Mouse (Mus musculus) forelimb bud, embryonic 11.5 days (tissue): ENCODE results near the gene Pappa.
A peak's percentile ranks its signal among the peaks of the same experiment; 100 is the strongest.

ENCODE experiments used
- DNase-seq: peaks from one replicate; pipeline ENCODE4 v3.0.0-alpha.2; 2012; ENCODE audit warnings: low read depth, low spot score

Pappa gene

DNA sequence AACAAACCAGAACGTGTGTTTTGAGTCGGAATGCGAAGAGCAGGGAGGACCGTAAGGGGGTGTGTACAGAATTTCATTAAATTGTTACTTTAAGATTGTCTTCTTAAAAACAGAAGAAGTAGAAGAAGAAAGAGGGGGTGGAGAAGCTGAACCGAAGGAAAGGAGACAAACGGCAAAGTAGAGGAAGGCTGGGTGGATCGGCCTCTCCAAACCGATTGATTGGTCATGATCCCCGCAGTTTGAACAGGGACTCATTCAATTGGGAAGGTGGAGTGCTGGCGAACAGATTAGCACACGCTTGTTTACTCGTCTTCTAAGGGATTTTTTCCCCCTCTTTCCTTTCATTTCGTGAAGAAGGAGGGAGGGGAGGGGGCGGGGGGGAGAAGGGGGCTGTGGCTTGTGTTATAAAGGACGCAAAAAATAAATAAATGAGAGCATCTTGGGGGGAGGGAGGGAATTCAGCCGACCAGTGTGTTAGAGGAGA is at the start of gene Pappa:
Pappa (plus strand) TSS at position 434 of the 484 bp plus-strand sequence.
- no peak for DNase-seq

DNA sequence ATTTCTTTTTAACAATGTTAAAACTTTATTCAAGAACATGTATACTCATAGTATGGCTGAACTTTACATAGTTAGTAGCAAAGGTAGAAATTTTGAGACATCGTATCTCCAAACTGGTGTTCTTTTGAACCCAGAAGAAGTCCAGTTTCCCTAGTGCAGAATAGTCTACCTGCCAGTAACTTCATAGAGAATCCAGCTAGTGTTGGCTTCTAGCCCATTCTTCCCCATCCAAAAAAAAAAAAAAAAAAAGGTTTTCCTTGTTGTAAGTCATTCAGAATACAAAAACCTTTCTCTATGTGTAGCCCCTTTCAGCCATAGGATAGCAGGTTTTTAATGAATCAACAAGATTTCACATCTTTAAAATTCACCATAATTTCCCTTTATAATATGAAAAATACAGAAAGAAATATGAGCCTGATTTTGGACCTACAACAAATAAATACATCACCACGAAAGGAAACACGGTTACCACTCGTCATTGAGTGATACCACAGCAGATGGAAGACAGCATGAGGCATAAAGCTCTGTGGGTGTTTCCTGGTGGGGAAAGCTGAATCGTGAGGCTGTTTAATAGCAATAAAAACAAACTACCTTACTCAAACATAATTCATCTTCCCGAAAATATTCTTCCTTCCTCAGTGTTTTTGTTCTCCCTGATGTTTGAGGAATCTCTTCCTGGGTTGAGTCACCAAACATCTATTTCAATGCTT is 45.9 kb upstream of the Pappa start:
- DNase-seq = no peak

DNA sequence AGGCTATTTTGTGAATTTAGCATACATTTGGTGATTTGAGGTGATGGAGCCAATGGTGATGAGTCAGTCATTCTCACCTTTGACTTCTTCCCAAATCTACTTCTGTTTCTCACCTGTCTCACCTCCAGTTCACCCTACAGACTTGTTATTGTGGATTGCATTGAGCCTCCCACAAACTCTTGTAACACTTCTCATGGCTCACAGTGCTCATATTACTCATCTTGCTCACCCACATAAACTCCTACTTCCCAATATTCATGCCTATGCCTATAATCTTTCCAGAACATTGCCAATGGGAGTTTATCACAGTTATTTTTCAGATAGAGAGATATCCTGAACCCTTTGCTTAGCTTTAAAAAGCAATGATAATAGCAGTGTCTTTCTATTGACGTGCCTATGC is 37.1 kb upstream of the Pappa start:
- no peak for DNase-seq

DNA sequence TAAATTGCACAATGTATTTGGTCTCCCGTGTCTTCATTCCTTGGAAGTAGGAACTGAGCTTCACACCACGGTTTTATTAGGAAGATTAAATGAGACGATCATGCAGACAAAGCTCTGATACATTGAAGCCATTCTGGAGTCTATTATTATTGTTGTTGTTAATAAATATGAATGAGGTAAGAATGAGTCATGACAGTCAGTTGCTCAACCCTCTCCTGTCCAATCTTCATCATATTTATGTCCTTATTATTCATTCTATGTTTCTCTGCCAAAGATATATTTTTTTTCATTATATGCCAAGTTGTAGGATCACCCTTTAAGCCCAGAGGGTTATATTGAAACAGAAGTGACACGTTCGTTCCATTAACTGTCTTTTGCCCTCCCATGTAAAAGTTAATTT is 36.4 kb upstream of the Pappa start:
- no peak for DNase-seq

DNA sequence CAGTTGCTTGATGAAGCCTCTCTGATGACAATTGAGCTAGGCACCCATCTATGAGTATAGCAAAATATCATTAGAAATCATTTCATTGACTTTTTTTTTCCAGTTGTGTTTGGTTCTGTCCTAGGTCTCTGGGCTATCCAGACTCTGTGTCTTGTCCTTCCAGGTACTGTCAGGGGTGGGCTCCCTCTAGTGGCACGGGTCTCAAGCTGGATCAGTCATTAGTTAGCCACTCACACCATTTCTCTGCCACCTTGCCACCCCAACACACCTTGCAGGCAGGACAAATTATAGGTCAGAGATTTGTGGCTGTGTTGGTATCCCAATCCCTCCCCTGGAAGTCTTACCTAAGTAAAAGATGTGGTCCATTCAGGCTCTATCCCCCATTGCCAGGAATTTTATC is 31.8 kb upstream of the Pappa start:
- DNase-seq = no peak

DNA sequence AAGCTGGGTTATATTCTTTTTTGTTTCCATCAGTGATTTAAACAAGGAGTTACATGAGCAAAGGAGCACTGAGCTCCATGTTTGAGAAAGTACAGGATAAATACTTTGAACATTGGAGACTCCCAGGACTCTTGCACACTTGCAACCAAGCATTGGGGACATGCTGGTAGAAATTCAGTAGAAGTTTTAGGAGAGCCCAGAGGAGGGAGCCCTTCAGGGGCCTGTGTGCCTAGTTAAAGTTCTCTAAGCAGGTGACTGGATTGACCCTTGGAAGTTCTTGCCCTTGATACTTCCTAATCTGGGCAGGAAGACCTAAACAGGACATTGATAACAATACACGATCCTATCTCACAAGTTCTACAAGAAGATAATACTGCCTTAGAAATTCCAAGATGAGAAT is 3.6 kb upstream of the Pappa start:
- no peak for DNase-seq

DNA sequence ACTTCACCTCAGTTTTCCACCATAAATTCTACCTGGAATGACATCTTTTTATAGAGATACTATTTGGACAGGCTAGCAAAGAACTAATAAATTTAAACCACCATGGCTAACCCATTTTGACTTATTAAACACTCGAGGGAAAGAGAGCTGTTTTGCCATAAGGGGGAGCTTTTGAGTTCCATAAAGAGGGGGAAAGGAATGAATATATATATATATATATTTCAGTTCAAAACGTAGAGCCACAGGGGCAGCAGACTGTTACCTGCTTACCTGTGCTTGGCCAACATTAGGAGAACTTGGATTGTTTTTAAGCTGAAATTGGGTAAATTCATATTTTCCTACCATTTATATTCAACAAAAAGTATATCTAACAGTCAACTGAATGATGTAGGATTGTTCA is 1.1 kb upstream of the Pappa start:
- DNase-seq = no peak

DNA sequence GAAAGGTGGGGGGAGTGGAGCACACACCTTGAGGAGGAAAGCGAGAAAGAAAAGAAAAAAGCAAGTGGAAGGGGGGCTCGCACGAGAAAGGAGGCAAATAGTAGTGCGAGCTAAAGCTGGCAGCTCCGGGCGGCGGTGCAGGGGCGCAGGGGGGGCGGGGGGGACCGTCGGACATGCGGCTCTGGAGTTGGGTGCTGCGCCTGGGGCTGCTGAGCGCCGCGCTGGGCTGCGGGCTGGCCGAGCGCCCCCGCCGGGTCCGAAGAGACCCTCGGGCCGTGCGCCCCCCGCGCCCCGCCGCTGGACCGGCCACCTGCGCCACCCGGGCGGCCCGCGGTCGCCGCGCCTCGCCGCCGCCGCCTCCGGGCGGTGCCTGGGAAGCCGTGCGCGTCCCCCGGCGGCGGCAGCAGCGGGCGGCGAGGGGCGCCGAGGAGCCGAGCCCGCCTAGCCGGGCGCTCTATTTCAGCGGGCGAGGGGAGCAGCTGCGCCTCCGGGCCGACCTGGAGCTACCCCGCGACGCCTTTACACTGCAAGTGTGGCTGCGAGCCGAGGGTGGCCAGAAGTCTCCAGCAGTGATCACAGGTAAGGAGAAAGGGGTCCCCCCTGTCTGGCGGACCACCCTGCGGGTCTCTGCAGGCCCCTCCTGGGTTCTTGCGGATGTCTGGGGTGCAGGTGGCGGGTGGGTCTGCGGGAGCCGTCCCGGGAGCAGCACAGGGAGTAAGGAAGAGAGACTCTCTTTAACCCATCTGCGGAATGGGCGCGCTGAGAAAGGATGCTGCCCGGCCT is 586 bp downstream of the Pappa start:
- no peak for DNase-seq

DNA sequence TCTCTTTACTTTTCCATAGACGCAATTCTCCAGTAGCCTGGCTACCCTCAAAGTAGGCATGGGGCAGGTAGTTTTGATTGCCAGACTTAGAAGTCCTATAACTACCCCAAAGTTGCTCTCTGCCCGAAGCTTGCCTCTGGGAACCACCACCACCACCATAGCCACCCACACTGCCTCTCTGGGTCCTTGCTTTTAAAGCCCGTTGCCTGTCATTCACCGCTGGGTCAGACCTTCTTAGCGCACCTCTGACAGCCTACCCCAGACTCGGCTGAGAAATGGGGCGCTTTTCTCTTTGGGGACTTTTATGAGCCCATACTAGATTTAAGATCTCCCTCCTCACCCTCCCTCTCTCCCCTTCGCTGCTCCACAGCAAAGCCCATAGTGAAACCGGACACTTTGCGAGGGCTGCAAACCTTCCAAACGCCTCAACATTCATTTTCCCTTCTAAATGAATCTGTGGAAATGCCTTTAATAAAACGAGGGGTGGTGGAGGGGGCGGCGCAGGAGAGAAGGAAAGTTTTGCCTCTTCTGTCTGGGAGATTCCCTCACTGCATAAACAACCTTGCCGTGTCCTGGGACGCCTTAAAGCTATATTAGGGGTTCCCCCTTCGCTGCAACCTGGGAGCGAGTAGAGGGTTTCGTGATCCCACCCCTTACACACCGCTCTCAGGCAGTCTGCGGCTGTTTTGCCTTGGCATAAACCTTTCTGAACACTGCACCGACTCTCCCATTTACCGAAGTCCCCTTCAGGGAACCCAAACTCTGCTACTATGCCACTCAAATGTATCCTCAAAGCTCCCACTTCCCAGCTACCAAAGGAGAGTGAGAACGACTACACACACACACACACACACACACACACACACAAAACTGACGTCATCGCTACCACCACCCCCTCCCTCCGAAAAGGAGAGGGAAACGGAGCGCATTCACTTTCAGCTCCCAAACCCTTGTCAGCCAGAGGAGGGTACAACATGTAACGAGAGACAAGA is 1.7 kb downstream of the Pappa start:
- peak; percentile 52 for DNase-seq

DNA sequence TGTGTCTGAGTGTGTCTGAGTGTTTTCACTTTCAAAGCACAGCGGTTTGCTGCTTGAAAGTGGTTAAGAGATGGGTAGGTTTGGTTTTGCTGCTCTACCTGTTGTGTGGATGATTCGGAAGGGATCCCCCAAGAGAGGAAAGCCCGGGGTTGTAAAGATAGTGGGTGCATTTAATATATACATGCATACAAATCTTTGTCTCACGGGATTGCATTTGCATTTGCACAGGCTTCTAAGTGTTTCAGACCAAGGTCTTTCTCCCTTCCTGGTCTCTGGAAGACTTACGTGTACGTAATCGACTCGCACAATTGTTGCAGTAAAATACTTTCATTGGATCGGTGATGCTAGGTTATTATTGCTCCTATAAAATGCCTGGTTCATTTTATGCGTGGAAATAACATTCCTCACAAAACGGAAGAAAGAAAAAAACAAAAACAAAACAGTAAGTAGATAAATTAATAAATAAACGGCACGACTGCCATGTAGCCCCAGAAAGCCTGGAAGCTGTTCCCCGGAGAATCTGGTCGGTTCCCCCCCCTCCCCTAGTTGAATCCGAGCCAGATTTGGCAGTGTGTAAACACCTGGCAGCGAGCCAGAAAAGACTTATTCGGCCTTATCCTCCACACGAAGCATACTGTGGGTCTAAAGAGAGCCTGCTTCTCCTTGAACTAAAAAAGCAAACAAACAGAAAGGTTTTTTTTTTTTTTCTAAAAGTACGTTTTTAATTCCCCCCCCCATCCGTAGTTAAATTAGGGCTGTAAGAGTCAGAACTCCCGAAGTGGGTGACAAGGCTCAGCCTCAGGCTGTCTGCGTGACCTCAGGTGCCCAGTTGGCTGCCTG is 2.7 kb downstream of the Pappa start:
- DNase-seq = peak; percentile 67

DNA sequence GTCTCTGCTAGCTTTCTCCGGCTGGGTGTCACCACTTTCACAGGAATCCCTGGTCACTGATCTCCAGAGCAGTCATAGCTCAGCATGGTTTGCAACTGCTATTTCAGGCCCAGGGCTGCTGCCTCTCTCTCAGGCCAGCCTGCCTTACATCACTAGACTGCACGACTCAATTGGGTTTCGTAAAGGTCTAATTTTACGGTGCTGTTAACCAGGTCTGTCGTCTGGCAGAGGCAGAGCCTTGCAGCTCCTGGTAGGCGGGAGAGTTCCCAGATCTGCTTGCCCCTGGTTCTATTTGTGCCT is 3.3 kb downstream of the Pappa start:
- peak; percentile 71 for DNase-seq

DNA sequence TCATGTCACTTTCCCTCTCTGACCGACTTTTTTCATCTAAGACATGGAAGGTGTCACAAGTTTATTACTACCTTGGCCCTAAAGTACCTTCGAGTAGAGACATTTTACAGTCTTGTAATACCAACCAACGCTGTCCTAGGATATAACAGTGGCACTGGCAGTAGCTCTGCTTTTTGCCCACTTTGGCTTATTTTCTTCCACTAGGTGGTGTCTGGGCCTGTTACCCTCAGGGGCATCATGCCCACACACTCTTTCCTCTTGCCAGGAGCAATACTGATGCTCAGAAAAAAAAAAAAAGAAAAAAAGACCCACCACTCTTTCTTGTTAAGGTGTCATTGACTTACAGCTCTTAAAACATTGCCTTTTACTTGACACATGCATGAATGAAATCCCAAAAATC is 8.7 kb downstream of the Pappa start:
- DNase-seq = no peak

DNA sequence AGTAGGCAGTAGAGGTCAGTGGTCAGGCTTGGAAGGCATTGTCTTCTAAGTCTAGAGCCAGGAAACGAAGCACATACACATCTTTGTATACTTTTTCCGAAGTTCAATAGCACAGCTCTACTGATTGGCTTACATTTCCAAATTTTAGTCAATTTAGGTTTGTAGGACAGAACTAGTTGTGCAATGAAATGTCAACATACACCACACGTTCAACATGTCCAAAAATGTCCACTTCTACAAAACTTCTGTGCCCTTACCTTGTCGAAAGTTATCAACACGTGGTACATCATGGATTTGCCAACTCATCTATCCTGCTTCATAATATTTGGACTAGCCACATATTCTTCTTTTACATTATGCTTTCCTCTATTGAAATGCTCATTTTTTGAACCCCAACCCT is 10.4 kb downstream of the Pappa start:
- no peak for DNase-seq

DNA sequence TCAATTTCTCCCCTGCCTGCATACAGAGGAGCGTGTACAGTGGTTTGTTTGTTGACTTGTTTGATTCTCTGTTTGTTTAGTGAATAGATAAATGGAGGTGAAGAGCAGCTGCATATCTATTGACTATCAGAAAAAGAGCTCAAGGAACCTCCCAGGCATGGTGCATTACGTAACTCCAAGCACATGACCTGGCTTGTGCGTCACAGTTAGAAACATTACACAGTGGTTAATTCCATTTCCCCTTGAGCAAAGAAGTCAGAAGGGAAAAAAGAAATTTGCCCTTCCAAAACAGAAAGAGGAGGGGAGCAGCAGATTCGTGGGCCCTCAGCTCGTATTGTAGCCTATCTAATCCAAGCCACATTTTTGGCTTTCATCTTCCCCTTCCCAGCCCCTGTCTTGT is 11.1 kb downstream of the Pappa start:
- no peak for DNase-seq

DNA sequence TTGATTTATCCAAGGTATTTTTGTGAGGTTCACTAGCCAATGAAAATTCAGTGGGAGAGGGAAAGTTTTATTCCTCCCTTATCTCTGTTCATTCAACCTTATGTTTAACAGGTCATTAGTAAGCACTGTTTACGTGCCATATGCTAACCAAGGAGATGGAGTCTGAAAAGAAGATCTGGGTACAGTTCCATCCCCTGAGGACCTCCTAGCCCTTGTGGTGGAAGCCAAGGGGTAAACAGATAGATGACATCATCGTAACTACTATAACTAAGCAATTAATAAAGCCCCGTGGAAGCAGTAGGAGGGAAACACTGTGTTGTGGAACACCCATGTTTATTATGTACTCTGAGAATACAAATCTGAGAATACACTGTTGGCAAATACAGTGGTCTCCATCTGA is 12.6 kb downstream of the Pappa start:
- no peak for DNase-seq

DNA sequence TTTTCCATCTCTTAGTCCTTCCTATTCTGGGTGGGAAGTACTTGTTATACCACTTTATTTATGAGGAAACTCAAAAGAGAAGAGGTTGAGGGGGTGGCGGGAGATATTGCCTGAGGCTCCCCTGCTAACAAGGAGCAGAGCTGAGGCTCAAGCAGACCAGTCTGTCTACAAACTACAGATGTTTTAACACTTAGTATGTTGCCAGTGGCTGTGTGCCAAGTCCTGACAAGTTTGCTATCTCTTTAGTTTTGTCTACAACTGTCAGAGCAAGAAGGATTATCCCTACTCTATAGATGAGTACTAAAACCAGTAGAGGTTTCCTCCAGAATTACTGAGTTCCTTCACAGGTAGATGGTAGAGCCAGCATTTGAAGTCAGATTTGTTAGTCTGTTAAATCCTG is 23.0 kb downstream of the Pappa start:
- no peak for DNase-seq

DNA sequence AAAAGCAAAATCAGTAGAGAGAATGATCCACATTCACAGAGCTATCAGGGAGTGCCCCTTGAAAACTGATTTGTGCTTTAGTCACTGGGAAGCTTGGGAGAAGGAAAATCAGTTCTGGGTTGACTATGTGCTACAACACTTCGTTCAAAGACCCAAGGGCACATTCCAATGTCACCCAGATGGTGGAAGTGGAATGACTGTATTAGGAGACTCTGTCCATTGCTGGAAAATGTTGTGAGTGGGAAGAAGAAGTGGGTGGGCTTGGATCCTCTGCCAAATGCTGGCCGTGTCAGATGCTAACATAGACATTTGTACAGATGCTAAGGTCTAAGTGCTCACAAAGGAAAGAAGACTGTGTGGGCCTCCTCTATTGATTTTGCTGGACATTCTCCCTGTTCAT is 29.6 kb downstream of the Pappa start:
- no peak for DNase-seq

DNA sequence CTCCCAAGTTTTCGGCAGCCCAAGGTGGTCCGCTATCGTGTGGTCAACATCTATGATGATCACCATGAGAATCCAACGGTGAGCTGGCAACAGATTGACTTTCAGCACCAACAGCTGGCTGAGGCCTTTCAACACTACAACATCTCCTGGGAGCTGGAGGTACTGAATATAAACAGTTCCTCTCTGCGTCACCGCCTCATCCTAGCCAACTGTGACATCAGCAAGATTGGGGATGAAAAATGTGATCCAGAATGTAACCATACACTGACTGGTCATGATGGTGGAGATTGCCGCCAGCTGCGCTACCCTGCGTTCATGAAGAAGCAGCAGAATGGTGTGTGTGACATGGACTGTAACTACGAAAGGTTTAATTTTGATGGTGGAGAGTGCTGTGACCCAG is 32.3 kb downstream of the Pappa start:
- no peak for DNase-seq

DNA sequence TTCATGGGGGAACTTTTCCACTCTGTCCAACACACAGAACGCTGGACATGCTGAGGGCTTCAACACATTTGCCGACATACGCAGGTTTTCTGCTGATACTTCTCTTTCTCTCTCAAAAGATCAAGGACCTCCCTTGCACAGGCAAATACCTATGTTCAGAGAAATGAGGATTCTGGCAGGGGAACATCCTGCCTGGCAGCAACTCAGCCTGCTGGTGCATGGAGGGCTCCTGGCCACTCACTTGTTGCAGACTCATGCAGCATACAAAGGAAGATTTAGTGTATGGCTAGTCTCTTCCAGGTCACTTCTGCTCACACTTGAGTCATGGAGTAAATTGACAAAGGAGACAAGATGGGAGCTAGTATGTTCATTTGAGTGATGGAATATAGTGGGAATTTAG is 34.7 kb downstream of the Pappa start:
- DNase-seq = no peak

DNA sequence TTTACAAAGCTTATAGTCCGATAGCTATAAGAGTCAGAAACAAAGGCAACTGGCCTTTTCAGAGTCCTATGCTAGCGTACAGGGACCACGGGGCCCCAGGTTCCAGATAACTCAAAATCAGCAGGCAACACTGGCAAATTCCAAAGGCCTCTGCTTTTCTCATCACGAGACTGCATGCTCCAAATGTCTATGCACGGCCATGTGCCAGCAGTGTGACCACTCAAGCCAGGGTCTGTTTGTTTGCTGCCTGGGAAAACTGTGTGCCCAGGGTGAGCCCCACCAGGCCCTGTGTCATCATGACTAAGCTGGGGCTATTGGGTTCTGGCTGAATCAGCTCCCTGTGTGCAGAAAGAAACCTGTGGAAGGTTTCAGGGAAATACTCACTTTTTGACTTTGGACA is 35.5 kb downstream of the Pappa start:
- DNase-seq = no peak

DNA sequence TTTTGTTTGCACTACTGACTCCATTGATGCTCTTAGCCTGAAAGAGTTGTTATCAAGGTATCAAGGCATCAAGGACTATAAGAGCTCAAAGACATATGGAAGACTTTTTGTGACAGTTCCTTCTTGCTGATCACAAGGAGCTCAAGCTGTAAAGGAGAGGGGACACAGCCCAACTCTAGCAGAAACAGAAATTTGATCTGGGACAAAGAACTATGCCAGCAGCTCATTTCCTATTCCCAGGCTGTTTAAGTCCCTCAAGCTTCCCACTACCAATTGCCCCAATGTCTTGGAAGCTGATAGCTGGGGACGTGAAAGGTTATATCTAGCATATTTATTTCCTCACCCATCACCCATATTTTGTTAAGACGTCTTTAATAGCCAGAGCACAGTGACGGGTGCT is 39.7 kb downstream of the Pappa start:
- no peak for DNase-seq
